Mouse (Mus musculus) CH12.LX (cell line): ENCODE measurements around the gene Mrpl42.

ENCODE experiments used
- CTCF ChIP-seq, 2 experiments: IDR thresholded peaks in 1 of 2; conservative IDR thresholded peaks in 1 of 2; 2 replicates each; pipeline ENCODE4 v1.5.1; 2011 to 2012; ENCODE audit warnings: low read depth in 2 of 2, low read length in 2 of 2, improper control_type of control experiment in 1 of 2, inconsistent platforms in 1 of 2, mild to moderate bottlenecking in 1 of 2, moderate library complexity in 1 of 2
- MAFK ChIP-seq: IDR thresholded peaks from 2 replicates; pipeline ENCODE4 v1.6.1; 2011; ENCODE audit warnings: low read length, improper control_type of control experiment; ENCODE audit not compliant: insufficient replicate concordance
- MYC ChIP-seq: IDR thresholded peaks from 2 replicates; pipeline ENCODE4 v1.6.1; 2011; ENCODE audit warnings: low read depth, mild to moderate bottlenecking, improper control_type of control experiment, low read length
- POLR2A ChIP-seq: IDR thresholded peaks from 2 replicates; pipeline ENCODE4 v1.6.1; 2011; ENCODE audit warnings: low read depth, mild to moderate bottlenecking, improper control_type of control experiment, low read length
- TCF12 ChIP-seq: IDR thresholded peaks from 2 replicates; pipeline ENCODE4 v1.6.1; 2014; ENCODE audit warnings: low read depth, mild to moderate bottlenecking, inconsistent platforms, low read length, improper control_type of control experiment
- UBTF ChIP-seq: IDR thresholded peaks from 2 replicates; pipeline ENCODE4 v1.6.1; 2012; ENCODE audit warnings: low read depth, mild to moderate bottlenecking, inconsistent platforms, low read length, improper control_type of control experiment, moderate library complexity
- USF1 ChIP-seq: IDR thresholded peaks from 2 replicates; pipeline ENCODE4 v1.6.1; 2014; ENCODE audit warnings: low read depth, mild to moderate bottlenecking, inconsistent platforms, low read length, improper control_type of control experiment

- TF ChIP-seq POLR2A (no peak), USF1 (no peak), TCF12 (no peak), MAFK (no peak), UBTF (no peak), MYC (no peak), CTCF (conservative IDR thresholded peaks at IDR 0.05 in 1 of 2, IDR thresholded peaks at IDR 0.05 in 1 of 2; ENCODE audit: low read depth in 2 of 2, low read length in 2 of 2) (no peak)
These were observed 42.9 kb upstream of the Mrpl42 start for GRCm38 (mm10) chr10:95544651-95545050.
